10 mouse cellular contexts compared by ENCODE assay signal in the genomic region with DNA sequence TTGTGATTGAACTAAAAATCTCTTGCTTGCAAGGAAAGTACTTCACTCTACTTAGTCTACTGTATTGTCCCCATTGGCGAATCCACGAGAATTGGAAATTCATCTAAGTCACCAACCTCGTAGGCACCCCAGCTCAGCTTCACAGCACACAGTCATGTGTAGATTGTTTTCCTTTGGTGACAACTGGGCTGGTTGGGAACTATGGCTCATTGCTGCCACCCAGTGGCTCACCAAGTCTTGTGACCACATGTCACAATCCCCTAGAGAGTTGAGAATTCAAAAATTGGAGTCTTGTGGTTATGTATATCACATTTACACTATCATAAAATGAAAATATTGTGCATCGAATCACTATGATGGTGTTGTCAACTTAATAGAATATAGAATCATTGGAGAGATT. TPM values are rescaled to one million over a fixed set of nuclear protein-coding genes. Genes with fewer than 3 reads are reported as not detected.
A peak's percentile ranks its signal among the peaks of the same experiment; 100 is the strongest.
DNase-seq lines count a peak whose midpoint lies in the region; ATAC-seq and TF ChIP-seq lines count a peak whose summit lies in the region.
"Had no signal": no experiment of that assay in that cellular context is flagged by ENCODE, and none has a peak within 500 bp of the region (broad histone marks: within the 10 kb centered on the region; RNA-seq: fewer than 3 reads in every experiment).

No protein-coding gene starts in this region.

- 59% methylated on average over 4 of the region's 4 CpGs for WGBS in intestine, postnatal 0 days
- WGBS in intestine, embryonic 16.5 days = 56% methylated on average over 4 of the region's 4 CpGs

- H3K36me3 ChIP-seq in intestine, postnatal 0 days (ENCODE audit: control insufficient read depth, insufficient read depth) = no peaks in the 10 kb centered on the region
- no peaks in the 10 kb centered on the region for H3K36me3 ChIP-seq in intestine, embryonic 16.5 days (ENCODE audit: control insufficient read depth, insufficient read depth, low read length)
- no peaks in the 10 kb centered on the region for H3K36me3 ChIP-seq in CH12.LX (replicated peaks in 1 of 2; ENCODE audit: control insufficient read depth in 1 of 2, insufficient read depth in 1 of 2, low read length in 1 of 2)
- H3K36me3 ChIP-seq: limb, embryonic 15.5 days had no signal

- dilution Hi-C loops in CH12.LX (cut with MboI; ENCODE audit: extremely low pct_ligation_motif_present, extremely low pct_unique_long_range_greater_than_20kb, low sequenced_read_pairs) = no loop called here

- H3K79me2 ChIP-seq in CH12.LX (replicated peaks; ENCODE audit: control insufficient read depth, extremely low read depth, insufficient read depth, poor library complexity, severe bottlenecking) = no peaks in the 10 kb centered on the region

- ATAC-seq in intestine, postnatal 0 days = no peak
- ATAC-seq in intestine, embryonic 16.5 days = no peak
- peak; percentile 90 for ATAC-seq in megakaryocyte progenitor cell, adult 5-6 weeks (replicated peaks; ENCODE audit: poor library complexity)

- H3K4me3 ChIP-seq in intestine, postnatal 0 days (ENCODE audit: low read depth, low read length) = no peak overlapping the region
- no peak overlapping the region for H3K4me3 ChIP-seq in intestine, embryonic 16.5 days (ENCODE audit: low read length)
- no peak overlapping the region for H3K4me3 ChIP-seq in CH12.LX (replicated peaks in 1 of 3; ENCODE audit: low read depth in 2 of 3, low read length in 2 of 3, poor library complexity in 1 of 3)
- no peak overlapping the region for H3K4me3 ChIP-seq in embryonic fibroblast, embryonic 13.5 days (ENCODE audit: insufficient read depth, low read length)
- H3K4me3 ChIP-seq: erythroblast, embryonic 14.5 days; limb, embryonic 15.5 days had no signal

- no peak for TF ChIP-seq EP300 in CH12.LX (IDR thresholded peaks at IDR 0.05; ENCODE audit: low read length)

- peak; percentile 81 for TF ChIP-seq RAD21 in CH12.LX (IDR thresholded peaks at IDR 0.05; ENCODE audit: low read depth, low read length)

- no peaks in the 10 kb centered on the region for H3K4me1 ChIP-seq in intestine, postnatal 0 days (replicated peaks; ENCODE audit: control insufficient read depth, insufficient read depth, low read length)
- H3K4me1 ChIP-seq in intestine, embryonic 16.5 days (ENCODE audit: control insufficient read depth, insufficient read depth, low read length) = no peaks in the 10 kb centered on the region
- H3K4me1 ChIP-seq in CH12.LX (ENCODE audit: control insufficient read depth in 1 of 2, insufficient read depth in 2 of 2) = no peaks in the 10 kb centered on the region
- no peaks in the 10 kb centered on the region for H3K4me1 ChIP-seq in embryonic fibroblast, embryonic 13.5 days (ENCODE audit: control insufficient read depth, insufficient read depth, low read length)
- H3K4me1 ChIP-seq: limb, embryonic 15.5 days had no signal

- H3K4me2 ChIP-seq in intestine, postnatal 0 days (replicated peaks; ENCODE audit: low read depth) = no peak overlapping the region
- no peak overlapping the region for H3K4me2 ChIP-seq in intestine, embryonic 16.5 days (ENCODE audit: low read depth, low read length)
- H3K4me2 ChIP-seq in CH12.LX (ENCODE audit: insufficient read depth, low read depth, poor library complexity, severe bottlenecking) = no peak overlapping the region
- H3K4me2 ChIP-seq: limb, embryonic 15.5 days had no signal

- H3K9me3 ChIP-seq in intestine, postnatal 0 days (ENCODE audit: control insufficient read depth) = no peaks in the 10 kb centered on the region
- H3K9me3 ChIP-seq in intestine, embryonic 16.5 days (ENCODE audit: control insufficient read depth, low read length) = no peaks in the 10 kb centered on the region
- H3K9me3 ChIP-seq in CH12.LX (replicated peaks; ENCODE audit: low read length) = no peaks in the 10 kb centered on the region
- H3K9me3 ChIP-seq: limb, embryonic 15.5 days had no signal

- TF ChIP-seq POLR2A in CH12.LX (IDR thresholded peaks at IDR 0.05; ENCODE audit: low read depth, low read length) = no peak
- no peak for TF ChIP-seq POLR2A in embryonic fibroblast, embryonic 13.5 days (IDR thresholded peaks at IDR 0.05; ENCODE audit: low read depth, low read length)

- no peak overlapping the region for H3K27ac ChIP-seq in intestine, postnatal 0 days (ENCODE audit: low read depth, low read length)
- H3K27ac ChIP-seq in intestine, embryonic 16.5 days (ENCODE audit: low read length) = no peak overlapping the region
- H3K27ac ChIP-seq in CH12.LX (ENCODE audit: insufficient read depth, low read depth) = no peak overlapping the region
- H3K27ac ChIP-seq in embryonic fibroblast, embryonic 13.5 days (ENCODE audit: insufficient read depth, low read length) = no peak overlapping the region
- H3K27ac ChIP-seq: limb, embryonic 15.5 days had no signal

- H3K27me3 ChIP-seq in intestine, postnatal 0 days (replicated peaks; ENCODE audit: control insufficient read depth, insufficient read depth, low read length) = no peaks in the 10 kb centered on the region
- no peaks in the 10 kb centered on the region for H3K27me3 ChIP-seq in intestine, embryonic 16.5 days (replicated peaks; ENCODE audit: control insufficient read depth, insufficient read depth, low read length)
- peaks cover 32% of the 10 kb centered on the region for H3K27me3 ChIP-seq in CH12.LX (replicated peaks)

- TF ChIP-seq CTCF in intestine, postnatal 0 days (IDR thresholded peaks at IDR 0.05; ENCODE audit: low read depth) = peak; percentile 78
- TF ChIP-seq CTCF in CH12.LX (conservative IDR thresholded peaks at IDR 0.05 in 1 of 2, IDR thresholded peaks at IDR 0.05 in 1 of 2; ENCODE audit: low read depth in 2 of 2, low read length in 2 of 2) = peak; percentile 34 to 89; a peak in 3 of 4 replicates
- TF ChIP-seq CTCF in embryonic fibroblast, embryonic 13.5 days (IDR thresholded peaks at IDR 0.05; ENCODE audit: borderline replicate concordance, insufficient read depth, low read length) = peak; percentile 33; the same call in 1 of the 2 replicates

- in situ Hi-C loops in CH12.LX (cut with MboI; ENCODE audit: low pct_ligation_motif_present, low pct_unique_long_range_greater_than_20kb, low sequenced_read_pairs) = loop anchor here (25.0 kb wide), 1 partner anchor 365 kb away; no protein-coding TSS in a partner anchor

- no peak overlapping the region for H3K9ac ChIP-seq in intestine, postnatal 0 days (ENCODE audit: low read depth, low read length)
- no peak overlapping the region for H3K9ac ChIP-seq in intestine, embryonic 16.5 days (ENCODE audit: low read depth, low read length)
- no peak overlapping the region for H3K9ac ChIP-seq in CH12.LX (ENCODE audit: insufficient read depth, low read depth)
- H3K9ac ChIP-seq: limb, embryonic 15.5 days had no signal

- DNase-seq in CH12.LX (ENCODE audit: extremely low read depth) = peak; percentile 68
- DNase-seq in adrenal gland, postnatal 25 days = peak; percentile 69
- peak; percentile 75 to 78 for DNase-seq in kidney, postnatal 4 days
- DNase-seq in thymus, postnatal 25 days = peak; percentile 43

TF ChIP-seq in CH12.LX, 34 proteins besides CTCF, POLR2A, EP300 and RAD21:
- peak; percentile 74 for TF ChIP-seq SMC3 (IDR thresholded peaks at IDR 0.05; ENCODE audit: low read depth, low read length)
- no peak for TF ChIP-seq KAT2A (IDR thresholded peaks at IDR 0.05; ENCODE audit: insufficient replicate concordance, low read length)
- peak; percentile 85 for TF ChIP-seq MAX (IDR thresholded peaks at IDR 0.05; ENCODE audit: low read length)
- TF ChIP-seq NRF1 (IDR thresholded peaks at IDR 0.05; ENCODE audit: low read depth, low read length) = no peak
- TF ChIP-seq MAZ (IDR thresholded peaks at IDR 0.05; ENCODE audit: low read depth, low read length) = no peak
- no peak for TF ChIP-seq E2F4 (IDR thresholded peaks at IDR 0.05; ENCODE audit: insufficient replicate concordance, low read depth, low read length)
- TF ChIP-seq JUN (IDR thresholded peaks at IDR 0.05; ENCODE audit: insufficient read depth, low read depth, low read length) = no peak
- peak; percentile 89 for TF ChIP-seq MYC (IDR thresholded peaks at IDR 0.05; ENCODE audit: low read depth, low read length)
- no peak for TF ChIP-seq MAFK (IDR thresholded peaks at IDR 0.05; ENCODE audit: insufficient replicate concordance, low read length)
- no peak; the same call in 1 of the 2 replicates for TF ChIP-seq USF1 (IDR thresholded peaks at IDR 0.05; ENCODE audit: low read depth, low read length)
- no peak for TF ChIP-seq ZC3H11A (IDR thresholded peaks at IDR 0.05; ENCODE audit: low read depth, low read length)
- TF ChIP-seq ETS1 (conservative IDR thresholded peaks at IDR 0.05; ENCODE audit: low read depth, low read length) = no peak
- no peak for TF ChIP-seq MXI1 (IDR thresholded peaks at IDR 0.05; ENCODE audit: low read depth, low read length)
- TF ChIP-seq SIN3A (IDR thresholded peaks at IDR 0.05; ENCODE audit: low read length) = no peak

RNA-seq across cellular contexts. Expression of a gene that starts 47.1 kb away (rescaled TPM):
- 191 and 206 TPM in 2 replicates for polyA plus RNA-seq in intestine, postnatal 0 days (2015; fragmentation: Nextera tagmentation; extraction: Ambion mirVana)
- polyA plus RNA-seq in intestine, embryonic 16.5 days (2015; fragmentation: Nextera tagmentation; extraction: Ambion mirVana) = 118 and 132 TPM in 2 replicates
- 15.4 and 21.0 TPM in 2 replicates for total RNA-seq in CH12.LX (2012; rRNA removed)
- total RNA-seq in CH12.LX (2014; rRNA removed) = 23.8 and 24.6 TPM in 2 replicates
- polyA plus RNA-seq in CH12.LX (2012; ENCODE audit: insufficient read length, low read depth) = 30.2 and 44.8 TPM in 2 replicates
- total RNA-seq in adrenal gland, postnatal 25 days (2021) = 115 and 177 TPM in 2 replicates
- 76.5 and 113 TPM in 2 replicates for polyA plus RNA-seq in embryonic fibroblast, embryonic 13.5 days (2011; ENCODE audit: insufficient read length, low read depth, missing spikeins)
- total RNA-seq in megakaryocyte progenitor cell, adult 5-6 weeks (2015) = 37.4 and 42.1 TPM in 2 replicates
- 15.9 and 16.1 TPM in 2 replicates for total RNA-seq in megakaryocyte progenitor cell, adult 5-6 weeks (2017)

RNA-seq across cellular contexts. Expression of a gene that starts 54.0 kb away (rescaled TPM):
- 22.4 and 23.6 TPM in 2 replicates for polyA plus RNA-seq in intestine, postnatal 0 days (2015; fragmentation: Nextera tagmentation; extraction: Ambion mirVana)
- 24.9 and 45.5 TPM in 2 replicates for polyA plus RNA-seq in intestine, embryonic 16.5 days (2015; fragmentation: Nextera tagmentation; extraction: Ambion mirVana)
- total RNA-seq in CH12.LX (2012; rRNA removed) (50.5 and 51.3 TPM in 2 replicates), CH12.LX (2014; rRNA removed) (64.4 and 67.5 TPM in 2 replicates)
- 57.3 and 60.9 TPM in 2 replicates for polyA plus RNA-seq in CH12.LX (2012; ENCODE audit: insufficient read length, low read depth)
- 118 and 144 TPM in 2 replicates for total RNA-seq in adrenal gland, postnatal 25 days (2021)
- polyA plus RNA-seq in embryonic fibroblast, embryonic 13.5 days (2011; ENCODE audit: insufficient read length, low read depth, missing spikeins) = 91.4 and 133 TPM in 2 replicates
- total RNA-seq in megakaryocyte progenitor cell, adult 5-6 weeks (2015) = 27.1 and 34.8 TPM in 2 replicates
- total RNA-seq in megakaryocyte progenitor cell, adult 5-6 weeks (2017) = 51.7 and 52.5 TPM in 2 replicates
